Mouse (Mus musculus) heart, adult 2 months (tissue): Measurements from ENCODE around the gene Tgfbr3l. TPM values are rescaled to one million over a fixed set of nuclear protein-coding genes. Genes with fewer than 3 reads are reported as not detected.

ENCODE experiments used
- DNase-seq, 2 experiments: peaks; one replicate each; pipeline ENCODE4 v3.0.0; 2021
- H3K27ac ChIP-seq: fragments of 200-600 bp; 2 replicates; pipeline ENCODE4 v1.8.1; 2022
- H3K27me3 ChIP-seq: fragments of 200-500 bp; 2 replicates; pipeline ENCODE4 v1.6.1; 2012; ENCODE audit warnings: mild to moderate bottlenecking, low read length, inconsistent platforms, mixed read lengths; ENCODE audit not compliant: control insufficient read depth, insufficient read depth
- H3K36me3 ChIP-seq: fragments of 200-500 bp; 2 replicates; pipeline ENCODE4 v1.6.1; 2012; ENCODE audit warnings: low read length, inconsistent platforms; ENCODE audit not compliant: control insufficient read depth, insufficient read depth
- H3K4me1 ChIP-seq: fragments of 200-500 bp; 2 replicates; pipeline ENCODE4 v1.6.1; 2011; ENCODE audit warnings: low read length; ENCODE audit not compliant: control insufficient read depth, insufficient read depth
- H3K4me3 ChIP-seq: fragments of 200-600 bp; 2 replicates; pipeline ENCODE4 v1.8.1; 2022
- H3K79me2 ChIP-seq: fragments of 200-500 bp; replicated peaks from 2 replicates; pipeline ENCODE4 v1.6.1; 2012; ENCODE audit warnings: mild to moderate bottlenecking, inconsistent platforms, low read length, moderate library complexity, mixed read lengths; ENCODE audit not compliant: control insufficient read depth, insufficient read depth
- H3K9ac ChIP-seq: fragments of 200-500 bp; 2 replicates; pipeline ENCODE4 v1.6.1; 2012; ENCODE audit warnings: low read depth, mild to moderate bottlenecking, control low read depth, inconsistent platforms, low read length, mixed read lengths
- CTCF ChIP-seq: fragments of 200-600 bp; IDR thresholded peaks from 2 replicates; pipeline ENCODE4 v1.8.1; 2022; ENCODE audit warnings: antibody characterized with exemption, mild to moderate bottlenecking, moderate library complexity
- EP300 ChIP-seq: fragments of 200-500 bp; IDR thresholded peaks from 2 replicates; pipeline ENCODE4 v1.6.1; 2011; ENCODE audit warnings: low read depth, low read length, control low read depth; ENCODE audit not compliant: insufficient read depth
- POLR2A ChIP-seq: fragments of 200-500 bp; IDR thresholded peaks from 2 replicates; pipeline ENCODE4 v1.6.1; 2011; ENCODE audit warnings: mild to moderate bottlenecking, low read depth, low read length, control low read depth; ENCODE audit not compliant: insufficient read depth
- whole genome bisulfite sequencing: fragments of 180-500 bp; shearing (Covaris S2); methylation state at CpG from one replicate; pipeline ENCODE4 v1.1.7; 2018; 5-methylcytosine and 5-hydroxymethylcytosine counted together
- intact Hi-C: fragments of 180-260 bp; cut with DNase I; formaldehyde crosslinking; loops from one replicate; pipeline ENCODE4 v1.15.1; 2025
- long read RNA-seq: library from polyadenylated mRNA; stranded (forward); transcript quantifications from one replicate; pipeline ENCODE4 v2.0.0, GENCODE M21; 2021
- polyA plus RNA-seq: library from polyadenylated mRNA; depleted of rRNA; stranded (reverse); fragments of >200 nt; gene quantifications from 2 replicates; pipeline ENCODE4 v1.2.3, GENCODE M21; 2012; rRNA removed
- total RNA-seq, 2 experiments: library from RNA; stranded (reverse); gene quantifications; 2 replicates each; pipeline ENCODE4 v1.2.3; 2021

Gene Tgfbr3l
- total RNA-seq (1 to 10 TPM; 2.7 to 3.8 TPM), polyA plus RNA-seq (10.0 and 12.1 TPM in 2 replicates)
- long read RNA-seq, partial matches to known transcripts, result 2 of 2 reads
- long read RNA-seq, other reads (novel, unspliced or antisense), result 0 of 2 reads

DNA sequence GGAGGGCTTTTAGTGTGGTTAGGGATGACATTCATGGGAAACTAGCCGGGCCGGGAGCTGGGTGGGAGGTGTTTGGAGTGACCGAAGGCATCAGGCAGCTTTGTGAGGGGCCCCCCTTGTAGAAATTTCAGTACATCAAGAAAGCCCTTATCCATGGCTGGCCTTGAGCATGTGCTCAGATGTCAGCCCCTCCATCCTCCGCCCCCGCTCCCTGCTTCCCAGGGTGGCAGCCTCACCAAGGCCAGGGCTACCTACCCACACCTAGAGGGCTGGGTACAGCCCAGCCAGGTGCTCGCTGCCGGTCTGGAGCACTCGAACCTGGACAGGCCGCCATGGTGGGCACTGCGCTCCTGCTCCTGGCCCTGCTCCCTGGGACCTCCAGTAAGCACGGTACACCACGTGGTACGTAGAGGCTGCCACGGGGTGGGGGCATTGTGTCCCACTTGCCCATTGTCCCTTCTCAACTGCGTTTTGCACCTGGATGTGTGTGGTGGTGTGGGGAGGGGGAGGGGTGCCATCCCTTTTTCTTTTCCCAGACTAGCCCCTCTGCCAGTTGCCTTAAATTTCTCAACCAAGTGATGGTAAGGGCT lies at the start of gene Tgfbr3l:
Tgfbr3l (plus strand) TSS at position 264 of the 590 bp plus-strand sequence.
- intact Hi-C loops, result no loop called here
- DNase-seq, result no peak
- no peak within 1 kb of the TSS; the same call in 1 of the 2 replicates for H3K9ac ChIP-seq
- H3K36me3 ChIP-seq, result no peaks in the 10 kb centered on the region
- H3K4me1 ChIP-seq, result peaks cover 2% of the 10 kb centered on the region
- WGBS, result 86% methylated on average over 15 of the region's 15 CpGs
- H3K27me3 ChIP-seq, result no peaks in the 10 kb centered on the region
- no peak for TF ChIP-seq POLR2A
- TF ChIP-seq CTCF, result no peak
- no peak for TF ChIP-seq EP300
- H3K27ac ChIP-seq, result no peak within 1 kb of the TSS
- H3K4me3 ChIP-seq, result no peak within 1 kb of the TSS
- no peaks in the 10 kb centered on the region for H3K79me2 ChIP-seq

DNA sequence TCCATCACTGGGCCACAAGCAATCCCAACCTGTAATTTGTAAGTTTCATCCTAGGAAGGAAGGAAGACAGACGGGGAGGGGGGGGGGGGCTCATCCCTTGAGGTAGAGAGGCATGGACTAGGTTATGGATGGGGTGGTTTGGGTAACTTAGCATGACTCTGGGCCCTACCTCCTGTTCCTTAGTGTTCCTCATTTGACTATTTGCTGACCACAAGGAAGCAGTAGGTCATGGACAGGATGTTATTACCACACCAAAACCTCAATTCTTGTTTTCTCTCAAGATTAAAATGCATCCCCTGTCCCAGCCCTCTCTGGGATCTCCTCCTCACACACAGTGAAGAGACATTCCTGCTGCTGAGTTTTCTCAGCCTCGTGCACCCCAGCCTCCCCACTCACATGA lies 46.7 kb upstream of the Tgfbr3l start:
- Histone ChIP-seq H3K27me3 (no peaks in the 10 kb centered on the region), H3K9ac (no peak overlapping the region), H3K79me2 (no peaks in the 10 kb centered on the region), H3K36me3 (no peaks in the 10 kb centered on the region), H3K4me3 (no peak overlapping the region), H3K27ac (no peak overlapping the region), H3K4me1 (no peaks in the 10 kb centered on the region)
- WGBS, result 79% methylated on average over 2 of the region's 2 CpGs
- no peak for DNase-seq
- intact Hi-C loops, result no loop called here
- no peak for TF ChIP-seq CTCF
- no peak for TF ChIP-seq EP300
- no peak for TF ChIP-seq POLR2A

DNA sequence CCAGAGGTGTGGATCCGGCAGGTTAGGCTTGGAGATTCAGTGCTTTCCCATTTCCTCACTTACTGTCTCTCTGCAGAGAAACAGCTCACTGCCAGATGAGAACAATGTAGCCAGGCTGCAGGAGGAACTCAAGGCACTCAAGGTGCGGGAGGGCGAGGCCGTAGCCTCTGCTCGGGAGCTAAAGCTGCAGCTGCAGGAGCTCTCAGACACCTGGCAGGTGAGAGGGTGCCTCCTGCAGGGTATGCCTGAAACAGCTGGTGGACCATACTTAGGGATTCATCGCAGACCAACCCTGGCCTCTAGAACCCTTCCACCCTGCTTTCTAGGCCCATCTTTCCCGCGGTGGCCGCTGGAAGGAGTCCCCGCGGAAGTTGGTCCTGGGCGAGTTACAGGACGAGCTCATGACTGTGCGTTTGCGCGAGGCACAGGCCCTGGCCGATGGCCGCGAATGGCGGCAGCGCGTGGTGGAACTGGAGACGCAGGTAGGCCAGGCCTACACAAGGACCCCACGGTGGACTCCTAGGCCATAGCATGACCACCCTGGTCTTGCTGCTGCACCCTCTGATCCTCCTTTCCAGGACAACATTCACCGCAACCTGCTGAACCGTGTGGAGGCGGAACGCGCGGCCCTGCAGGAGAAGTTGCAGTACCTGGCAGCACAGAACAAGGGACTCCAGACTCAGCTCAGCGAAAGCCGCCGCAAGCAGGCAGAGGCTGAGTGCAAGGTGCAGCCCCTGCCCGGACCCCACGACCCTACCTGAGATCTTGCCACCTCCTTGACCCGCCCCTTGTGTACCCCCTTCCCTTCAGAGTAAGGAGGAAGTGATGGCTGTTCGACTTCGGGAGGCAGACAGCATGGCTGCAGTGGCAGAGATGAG lies 42.5 kb upstream of the Tgfbr3l start:
- Histone ChIP-seq H3K36me3 (no peaks in the 10 kb centered on the region), H3K4me3 (no peak overlapping the region), H3K27me3 (no peaks in the 10 kb centered on the region), H3K4me1 (no peaks in the 10 kb centered on the region), H3K79me2 (no peaks in the 10 kb centered on the region), H3K27ac (no peak overlapping the region), H3K9ac (no peak overlapping the region)
- WGBS, result 67% methylated on average over 38 of the region's 38 CpGs
- no peak for DNase-seq
- intact Hi-C loops, result no loop called here
- TF ChIP-seq CTCF, result no peak
- no peak for TF ChIP-seq EP300

DNA sequence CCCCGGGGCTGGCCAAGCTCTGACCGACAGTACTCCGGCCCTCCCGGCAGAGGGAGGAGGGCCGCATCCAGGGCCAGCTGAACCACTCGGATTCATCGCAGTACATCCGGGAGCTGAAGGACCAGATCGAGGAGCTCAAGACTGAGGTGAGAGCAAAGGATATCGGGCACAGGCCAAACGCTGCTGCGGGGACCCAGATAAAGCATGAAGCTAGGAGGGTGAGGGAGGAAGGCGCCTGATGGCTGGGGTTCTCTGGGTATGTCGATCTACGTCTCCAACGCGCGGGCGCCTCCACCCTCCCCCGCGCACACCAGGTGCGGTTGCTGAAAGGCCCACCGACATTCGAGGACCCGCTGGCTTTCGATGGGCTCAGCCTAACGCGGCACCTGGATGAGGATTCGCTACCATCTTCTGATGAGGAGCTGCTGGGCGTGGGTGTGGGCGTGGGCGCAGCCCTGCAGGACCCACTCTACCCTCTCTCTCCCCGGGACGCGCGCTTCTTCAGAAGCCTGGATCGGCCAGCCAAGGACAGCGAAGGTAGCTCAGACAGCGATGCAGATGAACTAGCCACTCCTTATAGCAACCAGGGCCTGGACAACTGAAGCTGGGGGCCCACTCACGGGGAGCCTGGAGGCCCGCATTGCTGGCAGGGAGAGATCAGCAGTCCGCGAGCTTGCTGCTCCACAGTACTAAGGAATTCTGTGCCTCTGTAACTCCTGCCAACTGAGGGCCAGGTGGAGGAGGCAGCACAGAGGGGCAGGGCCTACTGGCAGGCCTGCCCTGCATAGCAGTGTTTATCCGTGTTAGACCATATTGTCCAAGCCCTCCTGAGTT lies 41.6 kb upstream of the Tgfbr3l start:
- H3K4me3 ChIP-seq, result no peak overlapping the region
- no peak for DNase-seq
- intact Hi-C loops, result no loop called here
- H3K36me3 ChIP-seq, result no peaks in the 10 kb centered on the region
- no peak overlapping the region for H3K27ac ChIP-seq
- H3K9ac ChIP-seq, result no peak overlapping the region
- TF ChIP-seq CTCF (no peak), POLR2A (no peak), EP300 (no peak)
- no peaks in the 10 kb centered on the region for H3K27me3 ChIP-seq
- H3K4me1 ChIP-seq, result no peaks in the 10 kb centered on the region
- WGBS, result 60% methylated on average over 44 of the region's 44 CpGs
- no peaks in the 10 kb centered on the region for H3K79me2 ChIP-seq

DNA sequence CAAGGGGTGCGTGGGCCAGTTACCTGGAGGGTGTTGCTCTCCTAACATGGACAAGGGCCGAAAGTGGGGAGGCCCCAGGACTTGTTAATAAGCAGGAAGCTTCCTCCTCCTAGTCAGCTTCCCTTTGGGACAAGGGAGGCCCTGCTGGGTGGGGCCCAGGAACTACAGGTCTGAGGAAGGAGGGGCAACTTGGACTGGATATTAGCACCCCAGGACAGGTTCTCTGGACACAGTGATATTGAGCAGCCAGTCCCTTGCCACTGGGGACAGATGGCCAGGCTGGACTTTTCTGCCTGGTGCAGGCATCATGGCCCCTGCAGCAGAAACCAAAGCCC lies 41.0 kb upstream of the Tgfbr3l start:
- Histone ChIP-seq H3K79me2 (no peaks in the 10 kb centered on the region), H3K27me3 (no peaks in the 10 kb centered on the region), H3K4me1 (no peaks in the 10 kb centered on the region), H3K27ac (no peak overlapping the region), H3K9ac (no peak overlapping the region), H3K36me3 (no peaks in the 10 kb centered on the region), H3K4me3 (no peak overlapping the region)
- DNase-seq, result no peak
- intact Hi-C loops, result no loop called here
- whole genome bisulfite sequencing, result 69% methylated on average over 2 of the region's 2 CpGs
- no peak for TF ChIP-seq POLR2A
- TF ChIP-seq CTCF, result no peak
- no peak for TF ChIP-seq EP300

DNA sequence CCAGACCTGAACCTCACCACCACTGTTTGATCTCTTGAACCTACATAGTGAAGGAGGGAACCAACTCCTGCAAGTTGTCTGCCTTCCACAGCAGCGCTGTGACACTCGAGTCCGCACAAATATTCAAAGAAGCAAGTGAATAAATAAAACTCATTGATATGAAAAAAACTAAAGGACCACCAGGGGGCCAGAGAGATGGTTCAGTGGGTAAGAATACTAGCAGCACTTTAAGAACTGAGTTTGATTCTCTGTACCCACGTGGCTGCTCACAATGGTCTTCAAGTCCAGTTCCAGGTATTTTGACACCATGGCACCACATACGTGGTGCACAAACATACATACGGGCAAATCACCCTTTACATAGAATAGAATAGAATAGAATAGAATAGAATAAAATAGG lies 36.9 kb upstream of the Tgfbr3l start:
- Histone ChIP-seq H3K36me3 (no peaks in the 10 kb centered on the region), H3K4me3 (no peak overlapping the region), H3K4me1 (peaks cover 3% of the 10 kb centered on the region; the same call in 1 of the 2 replicates), H3K79me2 (no peaks in the 10 kb centered on the region), H3K27ac (no peak overlapping the region), H3K27me3 (peaks cover 5% of the 10 kb centered on the region), H3K9ac (no peak overlapping the region)
- no peak for DNase-seq
- 81% methylated on average over 6 of the region's 6 CpGs for WGBS
- TF ChIP-seq CTCF (no peak), POLR2A (no peak), EP300 (no peak)
- intact Hi-C loops, result no loop called here
